Mouse (Mus musculus) spleen, adult 2 months (tissue): ENCODE results near the gene Car14.

Source experiments
- CTCF ChIP-seq: fragments of 200-500 bp; IDR thresholded peaks from 2 replicates; pipeline ENCODE4 v1.5.1; 2011; ENCODE audit warnings: mild to moderate bottlenecking, inconsistent platforms; ENCODE audit not compliant: insufficient read depth, insufficient read length, insufficient replicate concordance; ENCODE audit errors: extremely low read depth
- POLR2A ChIP-seq: fragments of 200-500 bp; IDR thresholded peaks from 2 replicates; pipeline ENCODE4 v1.6.1; 2011; ENCODE audit warnings: low read depth, low read length, inconsistent platforms

- TF ChIP-seq POLR2A (no peak), CTCF (no peak)
Measured at GRCm38 (mm10) chr3:95929581-95930470, 25.3 kb upstream of the Car14 start.
